In the genomic region with DNA sequence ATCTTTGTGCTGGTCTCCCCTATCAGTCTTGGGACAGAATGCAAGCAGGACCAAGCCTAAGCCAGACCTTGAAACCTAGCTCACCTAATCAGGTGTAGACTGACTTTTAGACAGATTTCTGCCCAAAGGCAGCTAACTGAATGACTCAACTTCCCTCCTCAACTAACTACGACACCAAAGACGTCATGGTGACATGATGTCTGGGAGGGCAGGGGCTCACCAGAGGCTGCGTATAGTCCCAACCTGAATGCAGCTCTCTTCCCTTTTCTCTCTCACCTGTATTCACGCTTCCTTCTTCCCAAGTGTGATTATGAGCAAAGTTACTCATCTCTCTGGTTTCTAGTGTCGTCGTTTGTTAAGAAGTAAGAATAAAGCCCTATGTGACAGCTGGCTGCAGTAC, we compare ENCODE assay signal across 19 mouse cellular contexts. TPM values are rescaled to one million over a fixed set of nuclear protein-coding genes. Genes with fewer than 3 reads are reported as not detected.
DNase-seq lines count a peak whose midpoint lies in the region; ATAC-seq and TF ChIP-seq lines count a peak whose summit lies in the region.
"Had no signal": no experiment of that assay in that cellular context is flagged by ENCODE, and none has a peak within 500 bp of the region (broad histone marks: within the 10 kb centered on the region; RNA-seq: fewer than 3 reads in every experiment).

No protein-coding gene starts in this region.

- H3K9ac ChIP-seq in heart, embryonic 12.5 days: no peak overlapping the region
- no peak overlapping the region for H3K9ac ChIP-seq in lung, postnatal 0 days (replicated peaks; ENCODE audit: low read depth)
- no peak overlapping the region for H3K9ac ChIP-seq in midbrain, embryonic 16.5 days (ENCODE audit: low read depth, low read length)
- H3K9ac ChIP-seq: embryonic facial prominence, embryonic 12.5 days; forebrain, postnatal 0 days; hindbrain, embryonic 12.5 days; limb, embryonic 12.5 days; neural tube, embryonic 15.5 days; stomach, embryonic 15.5 days had no signal

- WGBS in heart, embryonic 12.5 days: 86% methylated on average over 6 of the region's 6 CpGs
- 87% methylated on average over 6 of the region's 6 CpGs for WGBS in lung, postnatal 0 days
- 97% methylated on average over 6 of the region's 6 CpGs for WGBS in midbrain, embryonic 16.5 days

- H3K4me2 ChIP-seq in heart, embryonic 12.5 days: no peak overlapping the region
- H3K4me2 ChIP-seq in lung, postnatal 0 days (replicated peaks; ENCODE audit: low read depth, low read length): no peak overlapping the region
- no peak overlapping the region for H3K4me2 ChIP-seq in midbrain, embryonic 16.5 days (ENCODE audit: low read length)
- H3K4me2 ChIP-seq: embryonic facial prominence, embryonic 12.5 days; hindbrain, embryonic 12.5 days; limb, embryonic 12.5 days; midbrain, embryonic 11.5 days; neural tube, embryonic 15.5 days; stomach, embryonic 15.5 days had no signal

- intact Hi-C loops in heart, postnatal 36 days (cut with DNase I): no loop called here

- H3K27me3 ChIP-seq in heart, embryonic 12.5 days (replicated peaks): no peaks in the 10 kb centered on the region
- H3K27me3 ChIP-seq in lung, postnatal 0 days (replicated peaks; ENCODE audit: insufficient read depth, low read length): no peaks in the 10 kb centered on the region
- H3K27me3 ChIP-seq in midbrain, embryonic 16.5 days (ENCODE audit: control insufficient read depth, insufficient read depth, low read depth, low read length): no peaks in the 10 kb centered on the region
- H3K27me3 ChIP-seq: embryonic facial prominence, embryonic 12.5 days; hindbrain, embryonic 12.5 days; limb, embryonic 12.5 days; neural tube, embryonic 15.5 days; stomach, embryonic 15.5 days had no signal

- peaks cover 5% of the 10 kb centered on the region; the same call in 1 of the 2 replicates for H3K36me3 ChIP-seq in heart, embryonic 12.5 days
- 0 out of 2 replicates have a peak, but pooled peaks cover 4% of the 10 kb centered on the region for H3K36me3 ChIP-seq in lung, postnatal 0 days (ENCODE audit: insufficient read depth, low read length)
- H3K36me3 ChIP-seq in midbrain, embryonic 16.5 days (ENCODE audit: control insufficient read depth, insufficient read depth, low read length): no peaks in the 10 kb centered on the region
- H3K36me3 ChIP-seq: hindbrain, embryonic 12.5 days; neural tube, embryonic 15.5 days; stomach, embryonic 15.5 days had no signal

- TF ChIP-seq CTCF in lung, postnatal 0 days (IDR thresholded peaks at IDR 0.05): no peak

- no peak for ATAC-seq in heart, embryonic 12.5 days (ENCODE audit: insufficient number of reproducible peaks, low FRiP score)
- no peak for ATAC-seq in lung, postnatal 0 days
- no peak for ATAC-seq in midbrain, embryonic 16.5 days
- ATAC-seq: forebrain, postnatal 0 days; intestine, embryonic 16.5 days had no signal

- TF ChIP-seq EP300 in lung, postnatal 0 days (IDR thresholded peaks at IDR 0.05): no peak

- H3K4me3 ChIP-seq in heart, embryonic 12.5 days: no peak overlapping the region
- H3K4me3 ChIP-seq in lung, postnatal 0 days (ENCODE audit: low read depth, low read length): no peak overlapping the region
- no peak overlapping the region for H3K4me3 ChIP-seq in midbrain, embryonic 16.5 days (ENCODE audit: low read depth, low read length)
- H3K4me3 ChIP-seq: embryonic facial prominence, embryonic 12.5 days; hindbrain, embryonic 12.5 days; limb, embryonic 12.5 days; neural tube, embryonic 15.5 days; stomach, embryonic 15.5 days had no signal

- H3K4me1 ChIP-seq in heart, embryonic 12.5 days (replicated peaks): peaks cover 87% of the 10 kb centered on the region
- H3K4me1 ChIP-seq in lung, postnatal 0 days (ENCODE audit: insufficient read depth, low read depth, low read length): peaks cover 81% of the 10 kb centered on the region
- H3K4me1 ChIP-seq in midbrain, embryonic 16.5 days (ENCODE audit: control insufficient read depth, insufficient read depth, low read length): peaks cover 4% of the 10 kb centered on the region; the same call in 1 of the 2 replicates

- H3K9me3 ChIP-seq in heart, embryonic 12.5 days (replicated peaks): no peaks in the 10 kb centered on the region
- H3K9me3 ChIP-seq in lung, postnatal 0 days (ENCODE audit: low read length): no peaks in the 10 kb centered on the region
- no peaks in the 10 kb centered on the region for H3K9me3 ChIP-seq in midbrain, embryonic 16.5 days (replicated peaks; ENCODE audit: control insufficient read depth, low read length, poor library complexity, severe bottlenecking)
- H3K9me3 ChIP-seq: embryonic facial prominence, embryonic 12.5 days; hindbrain, embryonic 12.5 days; limb, embryonic 12.5 days; neural tube, embryonic 15.5 days; stomach, embryonic 15.5 days had no signal

- 0 out of 2 replicates have a peak overlapping the region, but pooled peaks have one; percentile 96 for H3K27ac ChIP-seq in heart, embryonic 12.5 days (ENCODE audit: poor library complexity, severe bottlenecking)
- peak overlapping the region; percentile 98 for H3K27ac ChIP-seq in lung, postnatal 0 days (ENCODE audit: low read length)
- no peak overlapping the region for H3K27ac ChIP-seq in midbrain, embryonic 16.5 days (ENCODE audit: low read length)
- H3K27ac ChIP-seq: embryonic facial prominence, embryonic 12.5 days; hindbrain, embryonic 12.5 days; limb, embryonic 12.5 days; neural tube, embryonic 15.5 days; stomach, embryonic 15.5 days had no signal

- DNase-seq in heart, postnatal 36 days: no peak
- no peak for DNase-seq in lung, postnatal 0 days (ENCODE audit: low spot score)
- DNase-seq in lung, postnatal 10 days: no peak
- peak; percentile 90 for DNase-seq in induced T-regulatory cell, adult 2 months (ENCODE audit: low read depth)
- no peak for DNase-seq in B cell, adult 2 months
- DNase-seq: cerebellum, postnatal 36 days; forebrain, postnatal 0 days; retina, postnatal 1 day; spleen, adult 18-20 months; thymus, postnatal 14 days had no signal

RNA-seq across cellular contexts. Expression of a gene that starts 33.6 kb away (rescaled TPM):
- 18.9 and 20.8 TPM in 2 replicates for polyA plus RNA-seq in heart, embryonic 12.5 days (2016; fragmentation: Nextera tagmentation; extraction: Ambion mirVana)
- total RNA-seq in heart, postnatal 36 days (2021): 10 to 100 TPM; 13.1 to 16.0 TPM
- 204 and 228 TPM in 2 replicates for polyA plus RNA-seq in lung, postnatal 0 days (2015; fragmentation: Nextera tagmentation; extraction: Ambion mirVana)
- polyA plus RNA-seq in midbrain, embryonic 16.5 days (2015; fragmentation: Nextera tagmentation; extraction: Ambion mirVana): 5.0 and 5.4 TPM in 2 replicates

RNA-seq across cellular contexts. Expression of a gene that starts 44.0 kb away (rescaled TPM):
- 83.0 and 85.9 TPM in 2 replicates for polyA plus RNA-seq in heart, embryonic 12.5 days (2016; fragmentation: Nextera tagmentation; extraction: Ambion mirVana)
- 10 to 100 TPM; 52.5 to 73.5 TPM for total RNA-seq in heart, postnatal 36 days (2021)
- polyA plus RNA-seq in lung, postnatal 0 days (2015; fragmentation: Nextera tagmentation; extraction: Ambion mirVana): 100 and 103 TPM in 2 replicates
- polyA plus RNA-seq in midbrain, embryonic 16.5 days (2015; fragmentation: Nextera tagmentation; extraction: Ambion mirVana): 186 and 194 TPM in 2 replicates

RNA-seq across cellular contexts. Expression of a gene that starts 51.5 kb away (rescaled TPM):
- polyA plus RNA-seq in heart, embryonic 12.5 days (2016; fragmentation: Nextera tagmentation; extraction: Ambion mirVana): 87.7 and 90.9 TPM in 2 replicates
- 10 to 100 TPM; 50.9 to 53.7 TPM for total RNA-seq in heart, postnatal 36 days (2021)
- polyA plus RNA-seq in lung, postnatal 0 days (2015; fragmentation: Nextera tagmentation; extraction: Ambion mirVana): 214 and 218 TPM in 2 replicates
- polyA plus RNA-seq in midbrain, embryonic 16.5 days (2015; fragmentation: Nextera tagmentation; extraction: Ambion mirVana): 23.7 and 35.7 TPM in 2 replicates
